Mouse (Mus musculus) heart, postnatal 0 days (tissue): ENCODE data around the gene Prdm9. TPM values are rescaled to one million over a fixed set of nuclear protein-coding genes. Genes with fewer than 3 reads are reported as not detected.
A peak's percentile ranks its signal among the peaks of the same experiment; 100 is the strongest.

Source experiments
- ATAC-seq: fragments of 200-750 bp; cut with Nextera tagmentation; 2 replicates; pipeline ENCODE4 v1.8.0; 2017; ENCODE audit warnings: low read depth, moderate number of reproducible peaks, moderate library complexity; ENCODE audit not compliant: insufficient read depth
- DNase-seq: peaks from one replicate; pipeline ENCODE4 v3.0.0-alpha.2; 2016; ENCODE audit warnings: low spot score
- H3K27ac ChIP-seq: fragments of 300-500 bp; sonication (generic); 2 replicates; pipeline ENCODE4 v1.5.1; 2014; ENCODE audit warnings: low read depth, mild to moderate bottlenecking
- H3K27me3 ChIP-seq: fragments of 300-500 bp; sonication (generic); 2 replicates; pipeline ENCODE4 v1.6.1; 2014; ENCODE audit warnings: low read length, mixed read lengths; ENCODE audit not compliant: control insufficient read depth, insufficient read depth
- H3K36me3 ChIP-seq: fragments of 300-500 bp; sonication (generic); replicated peaks from 2 replicates; pipeline ENCODE4 v1.6.1; 2014; ENCODE audit warnings: low read length, mixed read lengths; ENCODE audit not compliant: control insufficient read depth, insufficient read depth
- H3K4me1 ChIP-seq: fragments of 300-500 bp; sonication (generic); 2 replicates; pipeline ENCODE4 v1.6.1; 2014; ENCODE audit warnings: antibody characterized with exemption; ENCODE audit not compliant: control insufficient read depth, insufficient read depth
- H3K4me2 ChIP-seq: fragments of 300-500 bp; sonication (generic); 2 replicates; pipeline ENCODE4 v1.6.1; 2014; ENCODE audit warnings: low read depth, mild to moderate bottlenecking, low read length, moderate library complexity
- H3K4me3 ChIP-seq: fragments of 300-500 bp; sonication (generic); 2 replicates; pipeline ENCODE4 v1.5.1; 2014; ENCODE audit warnings: low read depth, low read length
- H3K9ac ChIP-seq: fragments of 300-500 bp; sonication (generic); replicated peaks from 2 replicates; pipeline ENCODE4 v1.6.1; 2014; ENCODE audit warnings: low read depth, low read length, mixed read lengths
- H3K9me3 ChIP-seq: fragments of 300-500 bp; sonication (generic); replicated peaks from 2 replicates; pipeline ENCODE4 v1.6.1; 2016; ENCODE audit warnings: low read length; ENCODE audit not compliant: control insufficient read depth
- CTCF ChIP-seq: IDR thresholded peaks from 2 replicates; pipeline ENCODE4 v1.5.1; 2016; ENCODE audit warnings: antibody characterized with exemption, control low read depth, low read depth
- EP300 ChIP-seq: IDR thresholded peaks from 2 replicates; pipeline ENCODE4 v1.6.1; 2016; ENCODE audit warnings: antibody characterized with exemption, low read depth
- whole genome bisulfite sequencing: fragments of 180-500 bp; shearing (Covaris S2); extraction: QIAGEN DNeasy Blood & Tissue Kit; methylation state at CpG from one replicate; pipeline ENCODE4 v1.1.7; 2014; 5-methylcytosine and 5-hydroxymethylcytosine counted together
- polyA plus RNA-seq: library from polyadenylated mRNA; unstranded; fragments of >200 nt; fragmentation: Nextera tagmentation; extraction: Ambion mirVana; gene quantifications from 2 replicates; pipeline ENCODE4 v1.2.1, GENCODE M21; 2015
- total RNA-seq: library from RNA; depleted of rRNA; stranded (reverse); fragments of >200 nt; gene quantifications from 2 replicates; pipeline ENCODE4 v1.2.3, GENCODE M21; 2014; ENCODE audit warnings: low replicate concordance

Prdm9 gene
- total and polyA plus RNA-seq, 2 experiments from 2014 or later = 1.7 to 2.3 TPM

- H3K4me3 ChIP-seq = no peak overlapping the region
- H3K4me2 ChIP-seq = no peak overlapping the region
- no peak for TF ChIP-seq CTCF
- TF ChIP-seq EP300 = no peak
- H3K4me1 ChIP-seq = no peaks in the 10 kb centered on the region
- no peak overlapping the region for H3K27ac ChIP-seq
- DNase-seq = no peak
- WGBS = 71% methylated on average over 7 of the region's 7 CpGs
- H3K9me3 ChIP-seq = no peaks in the 10 kb centered on the region
- H3K36me3 ChIP-seq = no peaks in the 10 kb centered on the region
- no peak overlapping the region for H3K9ac ChIP-seq
- no peak for ATAC-seq
- no peaks in the 10 kb centered on the region for H3K27me3 ChIP-seq
Observed at GRCm38 (mm10) chr17:15583071-15583470, 18.9 kb upstream of the Prdm9 start.

GRCm38 (mm10) chr17:15580072-15580447 is 15.9 kb upstream of the Prdm9 start:
- ATAC-seq (no peak), DNase-seq (no peak)
- WGBS = 84% methylated on average over 2 of the region's 2 CpGs
- Histone ChIP-seq H3K27me3 (no peaks in the 10 kb centered on the region), H3K9ac (no peak overlapping the region), H3K4me3 (no peak overlapping the region), H3K4me1 (no peaks in the 10 kb centered on the region), H3K36me3 (no peaks in the 10 kb centered on the region), H3K9me3 (no peaks in the 10 kb centered on the region), H3K4me2 (no peak overlapping the region), H3K27ac (no peak overlapping the region)
- no peak for TF ChIP-seq EP300
- TF ChIP-seq CTCF = no peak

GRCm38 (mm10) chr17:15579410-15580071 is 15.4 kb upstream of the Prdm9 start:
- Histone ChIP-seq H3K4me1 (no peaks in the 10 kb centered on the region), H3K27ac (no peak overlapping the region), H3K36me3 (no peaks in the 10 kb centered on the region), H3K9me3 (no peaks in the 10 kb centered on the region), H3K9ac (no peak overlapping the region), H3K27me3 (no peaks in the 10 kb centered on the region), H3K4me2 (no peak overlapping the region), H3K4me3 (no peak overlapping the region)
- DNase-seq (no peak), ATAC-seq (no peak)
- TF ChIP-seq EP300 = no peak
- no peak for TF ChIP-seq CTCF
- 69% methylated on average over 7 of the region's 7 CpGs for WGBS

GRCm38 (mm10) chr17:15577291-15577694 is 13.1 kb upstream of the Prdm9 start:
- peak overlapping the region; percentile 55 for H3K4me2 ChIP-seq
- no peaks in the 10 kb centered on the region for H3K36me3 ChIP-seq
- no peaks in the 10 kb centered on the region for H3K9me3 ChIP-seq
- H3K27ac ChIP-seq = no peak overlapping the region
- ATAC-seq = no peak
- H3K27me3 ChIP-seq = no peaks in the 10 kb centered on the region
- no peaks in the 10 kb centered on the region for H3K4me1 ChIP-seq
- peak; percentile 30 for DNase-seq
- no peak overlapping the region for H3K9ac ChIP-seq
- TF ChIP-seq CTCF = peak; percentile 29; the same call in 1 of the 2 replicates
- TF ChIP-seq EP300 = no peak
- WGBS = under 1% methylated on average over 32 of the region's 32 CpGs
- peak overlapping the region; percentile 31 for H3K4me3 ChIP-seq

GRCm38 (mm10) chr17:15575056-15575455 is 10.9 kb upstream of the Prdm9 start:
- H3K9me3 ChIP-seq = no peaks in the 10 kb centered on the region
- 52% methylated on average over 1 of the region's 1 CpGs for WGBS
- no peak overlapping the region for H3K27ac ChIP-seq
- H3K36me3 ChIP-seq = no peaks in the 10 kb centered on the region
- no peak overlapping the region for H3K4me3 ChIP-seq
- no peak overlapping the region for H3K4me2 ChIP-seq
- ATAC-seq (no peak), DNase-seq (no peak)
- H3K4me1 ChIP-seq = no peaks in the 10 kb centered on the region
- no peak overlapping the region for H3K9ac ChIP-seq
- no peak for TF ChIP-seq CTCF
- TF ChIP-seq EP300 = no peak
- H3K27me3 ChIP-seq = no peaks in the 10 kb centered on the region

GRCm38 (mm10) chr17:15566908-15567307 is 2.8 kb upstream of the Prdm9 start:
- TF ChIP-seq CTCF (no peak), EP300 (no peak)
- DNase-seq = no peak
- Histone ChIP-seq H3K4me2 (no peak overlapping the region), H3K27me3 (no peaks in the 10 kb centered on the region), H3K4me1 (peaks cover 5% of the 10 kb centered on the region; the same call in 1 of the 2 replicates), H3K9ac (no peak overlapping the region), H3K27ac (no peak overlapping the region), H3K4me3 (no peak overlapping the region), H3K9me3 (no peaks in the 10 kb centered on the region), H3K36me3 (no peaks in the 10 kb centered on the region)
- ATAC-seq = no peak
- WGBS = 61% methylated on average over 5 of the region's 5 CpGs
